Mouse (Mus musculus): ENCODE results near the gene Lama5. TPM values are rescaled to one million over a fixed set of nuclear protein-coding genes. Genes with fewer than 3 reads are reported as not detected.
A peak's percentile ranks its signal among the peaks of the same experiment; 100 is the strongest.

The Lama5 gene
- polyA plus RNA-seq, 1 experiment from 2014 or later, result 48.6 TPM

DNA sequence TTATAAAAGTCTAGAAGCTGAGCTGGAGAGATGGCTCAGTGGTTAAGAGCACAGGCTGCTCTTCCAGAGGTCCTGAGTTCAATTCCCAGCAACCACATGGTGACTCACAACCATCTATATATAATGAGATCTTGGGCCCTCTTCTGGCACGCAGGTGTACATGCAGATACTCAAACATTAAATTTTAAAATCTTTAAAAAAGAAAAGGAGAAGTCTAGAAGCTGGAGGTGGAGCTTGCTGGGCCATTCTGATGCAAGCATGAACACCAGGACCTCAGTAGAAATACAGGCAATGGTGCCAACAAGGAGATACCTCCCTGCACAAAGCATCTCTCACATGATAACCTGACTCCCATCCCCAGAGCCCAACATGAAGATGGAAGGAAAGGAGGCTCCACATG lies 16.7 kb downstream of the Lama5 start:
- Histone ChIP-seq H3K36me3 (ENCODE audit: insufficient read depth, low read length) (peaks cover 20% of the 10 kb centered on the region), H3K9ac (ENCODE audit: low read depth, low read length) (no peak overlapping the region), H3K4me2 (ENCODE audit: low read length) (no peak overlapping the region), H3K4me3 (replicated peaks; ENCODE audit: low read depth, low read length) (no peak overlapping the region), H3K27me3 (ENCODE audit: insufficient read depth, low read length) (no peaks in the 10 kb centered on the region), H3K27ac (no peak overlapping the region), H3K4me1 (replicated peaks; ENCODE audit: insufficient read depth, low read length) (no peaks in the 10 kb centered on the region), H3K9me3 (replicated peaks; ENCODE audit: low read length) (no peaks in the 10 kb centered on the region)
- DNase-seq (ENCODE audit: low spot score) (no peak), ATAC-seq (replicated peaks; ENCODE audit: low FRiP score, low read depth) (no peak)
- no peak for TF ChIP-seq CTCF (IDR thresholded peaks at IDR 0.05; ENCODE audit: low read depth)
- 86% methylated on average over 1 of the region's 1 CpGs for WGBS

DNA sequence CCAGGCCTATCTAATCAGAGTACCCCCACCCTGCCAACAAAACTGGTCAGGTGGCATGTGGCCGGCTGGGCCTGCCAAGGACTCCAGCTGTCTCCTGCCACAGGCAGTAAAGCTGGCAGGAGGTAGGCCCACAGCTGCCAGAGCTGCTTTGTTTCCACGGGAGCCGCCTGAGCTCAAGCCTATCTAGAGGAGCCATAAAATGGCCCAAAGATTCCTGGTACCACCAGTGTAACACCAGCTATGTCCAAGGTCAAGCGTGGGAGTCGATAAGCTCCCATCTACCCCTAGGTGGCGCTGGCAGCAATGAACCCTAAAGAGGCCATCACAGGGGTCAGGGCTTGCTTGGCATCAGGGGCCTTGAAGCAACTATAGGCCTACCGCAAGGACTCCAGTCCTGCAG lies 17.8 kb downstream of the Lama5 start:
- Histone ChIP-seq H3K36me3 (ENCODE audit: insufficient read depth, low read length) (peaks cover 25% of the 10 kb centered on the region), H3K27ac (no peak overlapping the region), H3K4me3 (replicated peaks; ENCODE audit: low read depth, low read length) (no peak overlapping the region), H3K9ac (ENCODE audit: low read depth, low read length) (no peak overlapping the region), H3K4me2 (ENCODE audit: low read length) (no peak overlapping the region), H3K4me1 (replicated peaks; ENCODE audit: insufficient read depth, low read length) (no peaks in the 10 kb centered on the region), H3K9me3 (replicated peaks; ENCODE audit: low read length) (no peaks in the 10 kb centered on the region), H3K27me3 (ENCODE audit: insufficient read depth, low read length) (no peaks in the 10 kb centered on the region)
- peak; percentile 34 for DNase-seq (ENCODE audit: low spot score)
- 56% methylated on average over 7 of the region's 7 CpGs for WGBS
- peak; percentile 40 for ATAC-seq (replicated peaks; ENCODE audit: low FRiP score, low read depth)
- TF ChIP-seq CTCF (IDR thresholded peaks at IDR 0.05; ENCODE audit: low read depth), result peak; percentile 64

DNA sequence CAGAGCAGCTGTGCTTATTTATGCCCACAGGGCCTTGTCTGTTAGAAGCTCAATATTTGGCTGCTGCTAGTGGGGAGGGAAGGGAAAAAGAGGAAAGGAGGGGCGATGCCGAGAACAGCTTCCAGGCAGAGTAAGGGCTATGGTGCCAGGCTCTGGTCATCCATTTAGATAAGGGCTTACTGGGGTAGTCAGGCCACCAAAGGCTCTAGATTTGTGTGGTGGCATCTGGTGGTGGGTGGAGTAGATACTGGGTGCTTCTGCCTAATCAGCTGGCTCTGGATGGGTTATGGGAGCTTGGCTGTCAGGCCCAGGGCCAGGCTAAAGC lies 19.7 kb downstream of the Lama5 start:
- DNase-seq (ENCODE audit: low spot score) (no peak), ATAC-seq (replicated peaks; ENCODE audit: low FRiP score, low read depth) (no peak)
- Histone ChIP-seq H3K27me3 (ENCODE audit: insufficient read depth, low read length) (no peaks in the 10 kb centered on the region), H3K36me3 (ENCODE audit: insufficient read depth, low read length) (peaks cover 34% of the 10 kb centered on the region), H3K4me2 (ENCODE audit: low read length) (no peak overlapping the region), H3K9me3 (replicated peaks; ENCODE audit: low read length) (no peaks in the 10 kb centered on the region), H3K4me1 (replicated peaks; ENCODE audit: insufficient read depth, low read length) (no peaks in the 10 kb centered on the region), H3K9ac (ENCODE audit: low read depth, low read length) (no peak overlapping the region), H3K27ac (no peak overlapping the region), H3K4me3 (replicated peaks; ENCODE audit: low read depth, low read length) (no peak overlapping the region)
- no peak for TF ChIP-seq CTCF (IDR thresholded peaks at IDR 0.05; ENCODE audit: low read depth)
- WGBS, result 89% methylated on average over 2 of the region's 2 CpGs

DNA sequence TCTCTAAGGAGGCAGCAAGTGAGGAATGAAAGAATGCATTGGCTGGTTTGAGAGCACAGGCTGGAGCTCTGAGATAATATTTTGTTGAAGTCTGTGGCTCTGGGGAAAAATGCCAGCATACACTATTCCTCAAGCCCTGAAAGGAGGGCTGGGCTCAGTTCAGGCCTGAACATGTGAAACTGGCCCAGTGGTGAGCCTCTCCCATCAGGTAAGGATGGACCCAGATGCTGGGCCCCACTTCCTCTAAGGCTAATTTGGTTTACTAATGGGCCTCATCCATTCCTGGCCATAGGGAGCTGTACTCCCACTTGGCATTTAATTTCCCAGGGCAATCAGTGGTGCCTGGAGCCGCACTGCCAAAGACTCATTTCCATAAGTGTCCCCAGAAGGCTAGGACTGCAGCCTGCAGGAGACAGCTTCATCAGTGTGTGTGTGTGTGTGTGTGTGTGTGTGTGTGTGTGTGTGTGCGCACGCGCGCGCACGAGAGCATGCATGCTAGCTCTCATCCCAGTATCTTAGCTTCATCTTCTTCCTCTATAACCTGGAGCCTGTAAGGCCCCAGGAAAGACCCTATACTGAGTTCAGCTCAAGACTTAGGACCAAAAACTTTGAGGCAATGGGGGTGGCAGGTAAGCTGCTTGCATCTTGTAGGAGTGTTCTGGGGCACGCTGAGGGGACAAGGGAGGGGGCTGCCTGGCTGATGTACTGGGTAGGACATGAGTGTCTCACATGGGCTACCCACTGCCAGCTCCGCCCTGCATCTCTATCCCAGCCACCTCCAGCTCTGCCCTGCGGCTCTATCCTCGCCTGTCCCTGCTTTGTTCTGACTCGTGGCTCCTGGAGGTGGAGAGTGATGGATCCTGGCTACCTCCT lies 20.3 kb downstream of the Lama5 start:
- H3K27me3 ChIP-seq (ENCODE audit: insufficient read depth, low read length), result no peaks in the 10 kb centered on the region
- ATAC-seq (replicated peaks; ENCODE audit: low FRiP score, low read depth) (no peak), DNase-seq (ENCODE audit: low spot score) (no peak)
- H3K9ac ChIP-seq (ENCODE audit: low read depth, low read length), result no peak overlapping the region
- no peak overlapping the region for H3K27ac ChIP-seq
- 86% methylated on average over 12 of the region's 12 CpGs for whole genome bisulfite sequencing
- no peak overlapping the region for H3K4me3 ChIP-seq (replicated peaks; ENCODE audit: low read depth, low read length)
- no peak for TF ChIP-seq CTCF (IDR thresholded peaks at IDR 0.05; ENCODE audit: low read depth)
- H3K4me2 ChIP-seq (ENCODE audit: low read length), result no peak overlapping the region
- H3K9me3 ChIP-seq (replicated peaks; ENCODE audit: low read length), result no peaks in the 10 kb centered on the region
- H3K36me3 ChIP-seq (ENCODE audit: insufficient read depth, low read length), result peaks cover 37% of the 10 kb centered on the region
- H3K4me1 ChIP-seq (replicated peaks; ENCODE audit: insufficient read depth, low read length), result no peaks in the 10 kb centered on the region

DNA sequence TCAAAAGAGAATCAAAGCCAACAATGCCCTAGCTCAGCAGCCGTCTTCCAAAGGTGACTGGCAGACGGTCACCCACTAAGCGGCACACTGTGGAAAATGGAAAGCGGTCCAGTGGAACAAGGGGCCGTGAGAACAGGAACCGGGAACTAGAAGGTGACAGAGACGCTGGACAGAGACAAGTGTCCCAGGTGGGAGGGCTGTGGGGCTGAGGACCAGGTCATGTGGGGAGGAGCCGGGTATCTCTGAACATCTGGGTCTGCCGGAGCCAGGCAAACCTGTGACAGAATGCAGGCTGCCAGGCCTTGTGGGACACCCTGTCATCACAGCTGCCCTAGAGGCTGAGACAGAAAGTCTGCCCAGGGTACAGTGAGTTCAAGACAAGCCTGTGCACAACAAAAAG lies 21.2 kb downstream of the Lama5 start:
- H3K4me1 ChIP-seq (replicated peaks; ENCODE audit: insufficient read depth, low read length), result no peaks in the 10 kb centered on the region
- no peaks in the 10 kb centered on the region for H3K27me3 ChIP-seq (ENCODE audit: insufficient read depth, low read length)
- peaks cover 38% of the 10 kb centered on the region for H3K36me3 ChIP-seq (ENCODE audit: insufficient read depth, low read length)
- DNase-seq (ENCODE audit: low spot score) (no peak), ATAC-seq (replicated peaks; ENCODE audit: low FRiP score, low read depth) (no peak)
- no peak for TF ChIP-seq CTCF (IDR thresholded peaks at IDR 0.05; ENCODE audit: low read depth)
- H3K4me2 ChIP-seq (ENCODE audit: low read length), result no peak overlapping the region
- H3K4me3 ChIP-seq (replicated peaks; ENCODE audit: low read depth, low read length), result no peak overlapping the region
- no peaks in the 10 kb centered on the region for H3K9me3 ChIP-seq (replicated peaks; ENCODE audit: low read length)
- H3K9ac ChIP-seq (ENCODE audit: low read depth, low read length), result no peak overlapping the region
- WGBS, result 80% methylated on average over 9 of the region's 9 CpGs
- no peak overlapping the region for H3K27ac ChIP-seq

DNA sequence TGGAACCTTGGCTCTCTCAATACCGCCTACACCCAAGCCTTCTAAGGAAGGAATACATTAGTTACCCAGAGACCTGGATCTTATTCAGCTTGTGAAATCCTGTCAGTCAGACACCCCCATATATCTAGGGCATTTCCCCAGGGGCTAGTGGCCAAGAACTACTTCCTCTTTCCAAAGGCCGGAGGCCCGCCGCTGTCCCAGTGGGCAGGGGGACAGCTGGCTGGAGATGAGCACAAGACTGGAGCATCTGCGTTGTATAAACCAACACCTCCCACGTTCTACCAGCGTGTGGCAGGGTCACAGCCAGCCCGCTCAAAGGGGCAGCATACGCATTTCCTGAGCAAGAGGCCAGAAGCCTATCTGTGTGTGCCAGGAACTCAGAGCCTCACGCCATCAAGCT lies 22.9 kb downstream of the Lama5 start:
- H3K36me3 ChIP-seq (ENCODE audit: insufficient read depth, low read length), result peaks cover 48% of the 10 kb centered on the region
- no peaks in the 10 kb centered on the region for H3K4me1 ChIP-seq (replicated peaks; ENCODE audit: insufficient read depth, low read length)
- H3K9ac ChIP-seq (ENCODE audit: low read depth, low read length), result no peak overlapping the region
- no peak overlapping the region for H3K27ac ChIP-seq
- DNase-seq (ENCODE audit: low spot score) (no peak), ATAC-seq (replicated peaks; ENCODE audit: low FRiP score, low read depth) (no peak)
- no peaks in the 10 kb centered on the region for H3K9me3 ChIP-seq (replicated peaks; ENCODE audit: low read length)
- TF ChIP-seq CTCF (IDR thresholded peaks at IDR 0.05; ENCODE audit: low read depth), result no peak
- no peaks in the 10 kb centered on the region for H3K27me3 ChIP-seq (ENCODE audit: insufficient read depth, low read length)
- H3K4me2 ChIP-seq (ENCODE audit: low read length), result no peak overlapping the region
- no peak overlapping the region for H3K4me3 ChIP-seq (replicated peaks; ENCODE audit: low read depth, low read length)
- 66% methylated on average over 10 of the region's 10 CpGs for WGBS

DNA sequence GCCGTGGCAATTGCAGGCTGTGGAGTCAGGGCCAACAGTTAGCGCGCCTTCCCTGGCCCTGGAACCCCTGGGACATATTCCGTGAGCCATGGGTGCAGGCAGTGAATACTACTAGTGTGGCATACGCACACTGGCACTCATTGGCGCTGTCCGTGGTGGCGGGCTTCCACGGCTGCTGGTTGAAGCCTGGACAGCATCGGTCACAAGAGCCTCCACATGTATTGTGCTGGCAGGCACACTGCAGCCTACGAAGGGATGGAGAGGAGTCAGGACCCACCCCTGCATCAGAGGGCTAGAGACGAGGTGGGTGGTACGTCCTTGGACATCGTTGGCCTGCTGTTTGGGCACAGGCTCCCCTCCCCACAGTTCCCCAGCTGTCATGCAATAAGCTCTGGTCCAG lies 23.4 kb downstream of the Lama5 start:
- H3K4me1 ChIP-seq (replicated peaks; ENCODE audit: insufficient read depth, low read length), result no peaks in the 10 kb centered on the region
- no peak overlapping the region for H3K4me2 ChIP-seq (ENCODE audit: low read length)
- peaks cover 48% of the 10 kb centered on the region for H3K36me3 ChIP-seq (ENCODE audit: insufficient read depth, low read length)
- no peaks in the 10 kb centered on the region for H3K27me3 ChIP-seq (ENCODE audit: insufficient read depth, low read length)
- H3K9ac ChIP-seq (ENCODE audit: low read depth, low read length), result no peak overlapping the region
- no peak for ATAC-seq (replicated peaks; ENCODE audit: low FRiP score, low read depth)
- H3K9me3 ChIP-seq (replicated peaks; ENCODE audit: low read length), result no peaks in the 10 kb centered on the region
- H3K4me3 ChIP-seq (replicated peaks; ENCODE audit: low read depth, low read length), result no peak overlapping the region
- no peak overlapping the region for H3K27ac ChIP-seq
- WGBS, result 88% methylated on average over 14 of the region's 14 CpGs
- no peak for TF ChIP-seq CTCF (IDR thresholded peaks at IDR 0.05; ENCODE audit: low read depth)
- no peak for DNase-seq (ENCODE audit: low spot score)
